Mouse (Mus musculus): ENCODE results near the gene Kcnrg.

DNA sequence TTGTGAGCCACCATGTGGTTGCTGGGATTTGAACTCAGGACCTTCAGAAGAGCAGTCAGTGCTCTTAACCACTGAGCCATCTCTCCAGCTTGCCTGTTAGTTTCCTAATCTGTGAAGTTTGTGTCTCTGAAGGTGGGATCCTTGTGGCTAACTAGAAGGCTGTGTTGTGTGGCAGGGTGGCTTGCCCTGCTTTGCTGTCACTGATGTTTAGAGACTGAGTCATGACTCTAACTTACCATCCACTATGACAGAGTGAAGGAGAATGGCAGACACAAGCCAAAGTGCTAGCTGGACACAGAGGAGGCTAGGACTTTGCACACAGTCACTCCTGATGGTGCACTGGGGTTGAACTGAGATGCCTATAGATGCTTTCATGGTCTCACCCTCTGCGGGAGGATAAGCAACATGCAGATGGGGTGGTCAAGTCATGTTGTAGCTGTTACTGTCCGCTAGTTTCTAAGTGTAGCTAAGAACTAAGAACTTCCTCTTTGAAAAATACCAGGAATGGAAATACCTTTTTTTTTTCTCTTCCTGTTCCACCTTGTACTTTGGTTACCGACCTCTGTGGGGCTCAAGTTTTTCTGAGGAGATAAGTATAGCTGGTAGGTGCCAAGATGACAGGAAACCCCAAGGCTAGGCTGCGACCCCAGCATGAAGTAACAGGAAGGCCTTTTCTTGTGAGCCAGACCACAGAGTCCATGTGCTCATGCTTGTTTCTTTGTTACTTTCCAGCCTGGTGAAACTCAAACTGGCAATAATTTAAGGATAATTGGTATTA is 17.8 kb upstream of the Kcnrg start:
- 0 out of 2 replicates have a peak, but pooled peaks have one; percentile 25 for TF ChIP-seq CTCF (IDR thresholded peaks at IDR 0.05; ENCODE audit: low read depth)
- TF ChIP-seq EP300 (IDR thresholded peaks at IDR 0.05; ENCODE audit: low read depth), result no peak

Data from liver, embryonic 14.5 days (tissue).